Mouse (Mus musculus): ENCODE measurements around the gene Smyd1. TPM values are rescaled to one million over a fixed set of nuclear protein-coding genes. Genes with fewer than 3 reads are reported as not detected.
"Not testable (repeated sequence)": the region's sequence is repeated elsewhere in the genome, so short reads cannot be mapped to it uniquely, and the experiment has no call there.

Gene Smyd1
- polyA plus RNA-seq, 1 experiment from 2014 or later, result 0.48 TPM

GRCm38 (mm10) chr6:71333031-71333430 lies 11.0 kb upstream of the Smyd1 start:
- Histone ChIP-seq H3K27ac (ENCODE audit: low read length) (no peak overlapping the region), H3K4me3 (ENCODE audit: low read depth, low read length) (no peak overlapping the region), H3K4me2 (ENCODE audit: low read length) (no peak overlapping the region), H3K36me3 (ENCODE audit: control insufficient read depth, insufficient read depth, low read length) (no peaks in the 10 kb centered on the region), H3K9me3 (replicated peaks; ENCODE audit: control insufficient read depth, low read length, poor library complexity, severe bottlenecking) (no peaks in the 10 kb centered on the region), H3K27me3 (ENCODE audit: control insufficient read depth, insufficient read depth, low read depth, low read length) (no peaks in the 10 kb centered on the region), H3K4me1 (ENCODE audit: control insufficient read depth, insufficient read depth, low read length) (no peaks in the 10 kb centered on the region), H3K9ac (ENCODE audit: low read depth, low read length) (no peak overlapping the region)
- WGBS, result 78% methylated on average over 3 of the region's 3 CpGs
- no peak for ATAC-seq

DNA sequence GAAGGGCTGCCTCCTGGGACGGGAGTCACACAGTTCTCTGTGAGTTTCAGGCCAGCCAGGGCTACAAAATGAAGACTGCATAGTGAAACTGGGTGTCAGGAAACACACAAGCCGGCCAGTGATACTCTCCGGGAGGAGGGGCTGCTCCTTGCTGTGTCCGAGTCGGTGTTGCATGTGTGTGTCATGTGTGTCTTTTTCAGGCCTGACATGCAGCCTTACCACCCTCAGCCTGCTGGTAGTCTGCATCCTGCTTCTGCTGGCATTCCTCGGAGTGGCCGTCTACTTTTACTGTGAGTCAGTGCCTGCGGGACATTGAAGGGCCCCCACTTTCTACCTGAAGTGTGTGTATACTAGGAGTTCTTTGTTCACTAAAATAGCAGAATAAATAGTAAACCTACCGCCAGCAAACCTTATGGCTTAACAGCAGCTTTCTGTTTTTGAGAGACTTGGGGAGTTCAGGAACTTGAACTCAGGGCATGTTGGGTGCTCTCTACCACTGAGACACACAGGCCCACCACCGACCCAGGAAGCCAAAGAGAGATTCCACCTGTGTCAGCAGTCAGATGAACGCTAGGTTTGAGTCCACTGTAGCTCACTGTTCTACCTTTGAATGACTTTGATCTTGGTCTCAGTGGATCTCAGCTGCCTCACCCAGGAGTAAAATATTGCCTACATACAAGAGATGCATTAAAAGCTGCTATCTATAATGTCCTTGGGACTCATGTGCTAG lies 10.4 kb upstream of the Smyd1 start:
- Histone ChIP-seq H3K27ac (ENCODE audit: low read length) (no peak overlapping the region), H3K4me2 (ENCODE audit: low read length) (no peak overlapping the region), H3K4me1 (ENCODE audit: control insufficient read depth, insufficient read depth, low read length) (no peaks in the 10 kb centered on the region), H3K9ac (ENCODE audit: low read depth, low read length) (no peak overlapping the region), H3K4me3 (ENCODE audit: low read depth, low read length) (no peak overlapping the region), H3K27me3 (ENCODE audit: control insufficient read depth, insufficient read depth, low read depth, low read length) (no peaks in the 10 kb centered on the region), H3K36me3 (ENCODE audit: control insufficient read depth, insufficient read depth, low read length) (no peaks in the 10 kb centered on the region), H3K9me3 (replicated peaks; ENCODE audit: control insufficient read depth, low read length, poor library complexity, severe bottlenecking) (no peaks in the 10 kb centered on the region)
- WGBS, result 86% methylated on average over 11 of the region's 11 CpGs
- ATAC-seq, result no peak

DNA sequence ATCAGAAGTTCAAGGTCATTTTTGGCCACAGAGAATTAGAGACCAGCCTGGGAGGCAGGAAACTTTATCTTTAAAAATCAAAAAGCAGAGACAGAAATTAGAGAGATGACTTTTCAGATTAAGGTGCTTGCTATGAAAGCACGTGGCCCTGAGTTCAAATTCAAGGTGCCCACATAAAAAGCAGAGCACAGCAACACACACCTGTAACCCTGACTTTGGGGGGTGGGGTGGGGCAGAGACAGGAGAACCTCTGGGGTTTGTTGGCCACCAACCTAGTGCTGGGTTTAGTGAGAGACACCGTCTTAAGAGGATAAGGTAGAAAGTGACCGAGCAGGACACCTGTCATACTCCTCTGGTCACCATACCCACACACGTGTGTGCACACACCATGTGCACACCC lies 9.5 kb upstream of the Smyd1 start:
- not testable (repeated sequence) for H3K9ac ChIP-seq (ENCODE audit: low read depth, low read length); H3K9me3 ChIP-seq (replicated peaks; ENCODE audit: control insufficient read depth, low read length, poor library complexity, severe bottlenecking); ATAC-seq; H3K27ac ChIP-seq (ENCODE audit: low read length); H3K4me1 ChIP-seq (ENCODE audit: control insufficient read depth, insufficient read depth, low read length); H3K4me2 ChIP-seq (ENCODE audit: low read length); H3K4me3 ChIP-seq (ENCODE audit: low read depth, low read length); H3K36me3 ChIP-seq (ENCODE audit: control insufficient read depth, insufficient read depth, low read length); H3K27me3 ChIP-seq (ENCODE audit: control insufficient read depth, insufficient read depth, low read depth, low read length)
- WGBS, result 89% methylated on average over 1 of the region's 4 CpGs

- 93% methylated on average over 7 of the region's 7 CpGs for WGBS
- H3K36me3 ChIP-seq (ENCODE audit: control insufficient read depth, insufficient read depth, low read length), result no peaks in the 10 kb centered on the region
- H3K9me3 ChIP-seq (replicated peaks; ENCODE audit: control insufficient read depth, low read length, poor library complexity, severe bottlenecking), result no peaks in the 10 kb centered on the region
- no peaks in the 10 kb centered on the region for H3K27me3 ChIP-seq (ENCODE audit: control insufficient read depth, insufficient read depth, low read depth, low read length)
- no peak overlapping the region for H3K27ac ChIP-seq (ENCODE audit: low read length)
- H3K4me2 ChIP-seq (ENCODE audit: low read length), result no peak overlapping the region
- H3K4me3 ChIP-seq (ENCODE audit: low read depth, low read length), result no peak overlapping the region
- H3K4me1 ChIP-seq (ENCODE audit: control insufficient read depth, insufficient read depth, low read length), result no peaks in the 10 kb centered on the region
- H3K9ac ChIP-seq (ENCODE audit: low read depth, low read length), result no peak overlapping the region
- no peak for ATAC-seq
These were observed 8.5 kb upstream of the Smyd1 start for GRCm38 (mm10) chr6:71330486-71330885.

GRCm38 (mm10) chr6:71329881-71330280 lies 7.8 kb upstream of the Smyd1 start:
- Histone ChIP-seq H3K4me1 (ENCODE audit: control insufficient read depth, insufficient read depth, low read length) (no peaks in the 10 kb centered on the region), H3K36me3 (ENCODE audit: control insufficient read depth, insufficient read depth, low read length) (no peaks in the 10 kb centered on the region), H3K4me3 (ENCODE audit: low read depth, low read length) (no peak overlapping the region), H3K4me2 (ENCODE audit: low read length) (no peak overlapping the region), H3K27me3 (ENCODE audit: control insufficient read depth, insufficient read depth, low read depth, low read length) (no peaks in the 10 kb centered on the region), H3K9me3 (replicated peaks; ENCODE audit: control insufficient read depth, low read length, poor library complexity, severe bottlenecking) (no peaks in the 10 kb centered on the region), H3K27ac (ENCODE audit: low read length) (no peak overlapping the region), H3K9ac (ENCODE audit: low read depth, low read length) (no peak overlapping the region)
- WGBS, result 91% methylated on average over 6 of the region's 6 CpGs
- no peak for ATAC-seq

GRCm38 (mm10) chr6:71324816-71325215 lies 2.8 kb upstream of the Smyd1 start:
- H3K27ac ChIP-seq (ENCODE audit: low read length), result no peak overlapping the region
- no peaks in the 10 kb centered on the region for H3K9me3 ChIP-seq (replicated peaks; ENCODE audit: control insufficient read depth, low read length, poor library complexity, severe bottlenecking)
- H3K4me3 ChIP-seq (ENCODE audit: low read depth, low read length), result no peak overlapping the region
- H3K9ac ChIP-seq (ENCODE audit: low read depth, low read length), result no peak overlapping the region
- H3K27me3 ChIP-seq (ENCODE audit: control insufficient read depth, insufficient read depth, low read depth, low read length), result no peaks in the 10 kb centered on the region
- H3K4me2 ChIP-seq (ENCODE audit: low read length), result no peak overlapping the region
- no peaks in the 10 kb centered on the region for H3K4me1 ChIP-seq (ENCODE audit: control insufficient read depth, insufficient read depth, low read length)
- H3K36me3 ChIP-seq (ENCODE audit: control insufficient read depth, insufficient read depth, low read length), result no peaks in the 10 kb centered on the region
- WGBS, result 93% methylated on average over 9 of the region's 9 CpGs
- no peak for ATAC-seq

DNA sequence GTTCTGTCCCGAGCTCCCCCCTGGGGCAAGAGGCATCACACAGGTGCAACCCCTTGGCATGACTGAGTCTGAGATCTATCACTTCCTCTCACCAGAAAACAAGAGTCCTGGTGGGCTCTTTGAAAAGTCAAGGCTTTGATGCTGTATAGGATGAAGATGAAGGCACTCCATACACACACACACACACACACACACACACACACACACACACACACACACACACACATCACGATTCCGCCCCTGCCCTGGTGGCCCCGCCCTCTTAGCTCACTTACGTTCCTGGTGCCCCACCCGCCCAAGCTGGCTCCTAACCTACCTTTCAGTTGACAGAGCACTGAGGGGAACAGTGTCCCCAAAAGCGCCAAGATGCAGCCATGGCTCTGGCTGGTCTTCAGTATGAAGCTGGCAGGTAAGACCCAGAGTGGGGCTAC lies 473 bp upstream of the Smyd1 start, which contains the start of gene Cd8b1:
Gene Cd8b1 (plus strand): TSS at position 298 of the 431 bp plus-strand sequence.
- no peaks in the 10 kb centered on the region for H3K9me3 ChIP-seq (replicated peaks; ENCODE audit: control insufficient read depth, low read length, poor library complexity, severe bottlenecking)
- no peak within 1 kb of the TSS for H3K4me3 ChIP-seq (ENCODE audit: low read depth, low read length)
- H3K27ac ChIP-seq (ENCODE audit: low read length), result no peak within 1 kb of the TSS
- no peak within 1 kb of the TSS for H3K4me2 ChIP-seq (ENCODE audit: low read length)
- no peak for ATAC-seq
- 84% methylated on average over 7 of the region's 7 CpGs for WGBS
- no peaks in the 10 kb centered on the region for H3K4me1 ChIP-seq (ENCODE audit: control insufficient read depth, insufficient read depth, low read length)
- no peaks in the 10 kb centered on the region for H3K36me3 ChIP-seq (ENCODE audit: control insufficient read depth, insufficient read depth, low read length)
- no peak within 1 kb of the TSS for H3K9ac ChIP-seq (ENCODE audit: low read depth, low read length)
- H3K27me3 ChIP-seq (ENCODE audit: control insufficient read depth, insufficient read depth, low read depth, low read length), result no peaks in the 10 kb centered on the region

DNA sequence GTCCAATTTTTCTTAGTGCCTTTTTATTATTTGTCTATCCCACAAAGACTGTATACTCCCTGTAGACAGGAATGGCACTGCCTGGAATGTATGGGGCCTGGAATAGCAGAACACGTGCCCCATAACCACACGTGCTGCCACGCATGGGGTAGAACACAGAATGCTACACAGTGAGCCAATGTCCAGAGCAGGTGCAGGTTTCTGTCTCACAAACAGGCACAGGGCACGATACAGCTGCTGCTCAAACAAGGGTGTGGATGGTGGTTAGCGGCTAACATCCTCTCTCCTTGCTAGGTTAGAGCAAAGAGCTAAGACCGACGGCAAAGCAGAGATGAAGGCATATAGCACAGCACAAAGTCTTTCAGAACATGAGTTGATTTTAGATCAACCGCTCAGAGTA lies 14.5 kb downstream of the Smyd1 start:
- 91% methylated on average over 8 of the region's 8 CpGs for WGBS
- no peak overlapping the region for H3K4me2 ChIP-seq (ENCODE audit: low read length)
- no peak for ATAC-seq

GRCm38 (mm10) chr6:71302097-71302731 lies 19.8 kb downstream of the Smyd1 start:
- ATAC-seq, result no peak
- Histone ChIP-seq H3K4me3 (ENCODE audit: low read depth, low read length) (no peak overlapping the region), H3K36me3 (ENCODE audit: control insufficient read depth, insufficient read depth, low read length) (no peaks in the 10 kb centered on the region), H3K27ac (ENCODE audit: low read length) (no peak overlapping the region), H3K9ac (ENCODE audit: low read depth, low read length) (no peak overlapping the region), H3K4me2 (ENCODE audit: low read length) (no peak overlapping the region), H3K4me1 (ENCODE audit: control insufficient read depth, insufficient read depth, low read length) (no peaks in the 10 kb centered on the region), H3K9me3 (replicated peaks; ENCODE audit: control insufficient read depth, low read length, poor library complexity, severe bottlenecking) (no peaks in the 10 kb centered on the region), H3K27me3 (ENCODE audit: control insufficient read depth, insufficient read depth, low read depth, low read length) (no peaks in the 10 kb centered on the region)
- WGBS, result 81% methylated on average over 6 of the region's 6 CpGs

More for the DNA sequence above, 14.5 kb downstream of the Smyd1 start:
- Histone ChIP-seq H3K27ac (ENCODE audit: low read length) (no peak overlapping the region), H3K9ac (ENCODE audit: low read depth, low read length) (no peak overlapping the region), H3K4me3 (ENCODE audit: low read depth, low read length) (no peak overlapping the region), H3K9me3 (replicated peaks; ENCODE audit: control insufficient read depth, low read length, poor library complexity, severe bottlenecking) (no peaks in the 10 kb centered on the region), H3K27me3 (ENCODE audit: control insufficient read depth, insufficient read depth, low read depth, low read length) (no peaks in the 10 kb centered on the region), H3K36me3 (ENCODE audit: control insufficient read depth, insufficient read depth, low read length) (no peaks in the 10 kb centered on the region), H3K4me1 (ENCODE audit: control insufficient read depth, insufficient read depth, low read length) (no peaks in the 10 kb centered on the region)

Data from midbrain, embryonic 16.5 days (tissue).